Mouse (Mus musculus): ENCODE results near the gene Defb36.

The Defb36 gene

GRCm38 (mm10) chr2:152622151-152622550 lies 18.0 kb downstream of the Defb36 start:
- no peak for DNase-seq (ENCODE audit: extremely low spot score)

GRCm38 (mm10) chr2:152622953-152623352 lies 18.8 kb downstream of the Defb36 start, which contains the start of gene Defb25:
Defb25 (minus strand) TSS chr2:152623053.
- DNase-seq (ENCODE audit: extremely low spot score): no peak

- DNase-seq (ENCODE audit: extremely low spot score): no peak
Observed at GRCm38 (mm10) chr2:152624566-152624965, 20.4 kb downstream of the Defb36 start.

GRCm38 (mm10) chr2:152625256-152625655 lies 21.1 kb downstream of the Defb36 start:
- no peak for DNase-seq (ENCODE audit: extremely low spot score)

GRCm38 (mm10) chr2:152626774-152627591 lies 22.9 kb downstream of the Defb36 start, which contains the start of gene Rem1:
Rem1 (plus strand) TSS chr2:152626951.
- DNase-seq (ENCODE audit: extremely low spot score): peak; percentile 51

- DNase-seq (ENCODE audit: extremely low spot score): no peak
Observed at GRCm38 (mm10) chr2:152628066-152628465, 23.9 kb downstream of the Defb36 start.

- DNase-seq (ENCODE audit: extremely low spot score): no peak
Observed at GRCm38 (mm10) chr2:152629239-152629638, 25.1 kb downstream of the Defb36 start.

GRCm38 (mm10) chr2:152629904-152630303 lies 25.8 kb downstream of the Defb36 start:
- DNase-seq (ENCODE audit: extremely low spot score): no peak

- DNase-seq (ENCODE audit: extremely low spot score): no peak
Observed at GRCm38 (mm10) chr2:152633334-152633733, 29.2 kb downstream of the Defb36 start.

GRCm38 (mm10) chr2:152634311-152634710 lies 30.2 kb downstream of the Defb36 start:
- DNase-seq (ENCODE audit: extremely low spot score): no peak

- DNase-seq (ENCODE audit: extremely low spot score): no peak
Observed at GRCm38 (mm10) chr2:152636246-152637005, 32.3 kb downstream of the Defb36 start.

- no peak for DNase-seq (ENCODE audit: extremely low spot score)
Observed at GRCm38 (mm10) chr2:152637006-152637322, 32.8 kb downstream of the Defb36 start.

- DNase-seq (ENCODE audit: extremely low spot score): no peak
Observed at GRCm38 (mm10) chr2:152637381-152637780, 33.3 kb downstream of the Defb36 start.

GRCm38 (mm10) chr2:152638865-152639264 lies 34.7 kb downstream of the Defb36 start:
- no peak for DNase-seq (ENCODE audit: extremely low spot score)

GRCm38 (mm10) chr2:152639406-152640113 lies 35.4 kb downstream of the Defb36 start:
- DNase-seq (ENCODE audit: extremely low spot score): peak; percentile 24

GRCm38 (mm10) chr2:152652901-152653620 lies 48.9 kb downstream of the Defb36 start:
- DNase-seq (ENCODE audit: extremely low spot score): no peak

- DNase-seq (ENCODE audit: extremely low spot score): no peak
Observed at GRCm38 (mm10) chr2:152653874-152654715, 50.0 kb downstream of the Defb36 start.

- DNase-seq (ENCODE audit: extremely low spot score): no peak
Observed at GRCm38 (mm10) chr2:152657398-152657797, 53.3 kb downstream of the Defb36 start.

GRCm38 (mm10) chr2:152661163-152661562 lies 57.0 kb downstream of the Defb36 start:
- DNase-seq (ENCODE audit: extremely low spot score): no peak
